ENCODE assay signal across 8 mouse cellular contexts in genomic region chr2:9889651-9890183, GRCm38 (mm10). TPM values are rescaled to one million over a fixed set of nuclear protein-coding genes. Genes with fewer than 3 reads are reported as not detected.
A peak's percentile ranks its signal among the peaks of the same experiment; 100 is the strongest.
DNase-seq lines count a peak whose midpoint lies in the region; ATAC-seq and TF ChIP-seq lines count a peak whose summit lies in the region.

Gene Gata3 (minus strand): TSS chr2:9890034.

- H3K36me3 ChIP-seq in forebrain, embryonic 12.5 days (replicated peaks): no peaks in the 10 kb centered on the region
- H3K36me3 ChIP-seq in liver, embryonic 16.5 days (ENCODE audit: control insufficient read depth, insufficient read depth): no peaks in the 10 kb centered on the region

- DNase-seq in gastrocnemius, adult 2 months: no peak
- DNase-seq in gastrocnemius, postnatal 4 days (ENCODE audit: low spot score in 2 of 2): no peak
- no peak for DNase-seq in MN1 (ENCODE audit: low spot score)
- no peak for DNase-seq in B cell, adult 2 months
- no peak for DNase-seq in gastrocnemius, adult 8-10 months (ENCODE audit: low spot score in 2 of 2)

- H3K9ac ChIP-seq in forebrain, embryonic 12.5 days: no peak within 1 kb of the TSS
- H3K9ac ChIP-seq in liver, embryonic 16.5 days (ENCODE audit: low read depth, low read length): no peak within 1 kb of the TSS

- H3K4me3 ChIP-seq in gastrocnemius, adult 2 months: peak within 1 kb of the TSS; percentile 36
- peak within 1 kb of the TSS; percentile 14; the same call in 1 of the 2 replicates for H3K4me3 ChIP-seq in forebrain, embryonic 12.5 days (replicated peaks)
- peak within 1 kb of the TSS; percentile 40 for H3K4me3 ChIP-seq in liver, embryonic 16.5 days (ENCODE audit: low read depth, low read length)

- H3K27me3 ChIP-seq in forebrain, embryonic 12.5 days: peaks cover 95% of the 10 kb centered on the region
- H3K27me3 ChIP-seq in liver, embryonic 16.5 days (ENCODE audit: control insufficient read depth, insufficient read depth, low read depth, low read length): peaks cover 90% of the 10 kb centered on the region

- H3K4me1 ChIP-seq in forebrain, embryonic 12.5 days: peaks cover 11% of the 10 kb centered on the region
- no peaks in the 10 kb centered on the region; the same call in 1 of the 2 replicates for H3K4me1 ChIP-seq in liver, embryonic 16.5 days (ENCODE audit: control insufficient read depth, low read depth, low read length)

- H3K4me2 ChIP-seq in forebrain, embryonic 12.5 days: peak within 1 kb of the TSS; percentile 29
- peak within 1 kb of the TSS; percentile 56 for H3K4me2 ChIP-seq in liver, embryonic 16.5 days (ENCODE audit: low read depth, low read length)

- H3K27ac ChIP-seq in gastrocnemius, adult 2 months: no peak within 1 kb of the TSS
- no peak within 1 kb of the TSS for H3K27ac ChIP-seq in forebrain, embryonic 12.5 days
- H3K27ac ChIP-seq in liver, embryonic 16.5 days (ENCODE audit: low read length): no peak within 1 kb of the TSS

- 0% methylated on average over 23 of the region's 23 CpGs for WGBS in forebrain, embryonic 12.5 days
- 0% methylated on average over 23 of the region's 23 CpGs for WGBS in liver, embryonic 16.5 days (ENCODE audit: insufficient replicate concordance)

- no peak for TF ChIP-seq CTCF in gastrocnemius, adult 2 months (IDR thresholded peaks at IDR 0.05)

- intact Hi-C loops in gastrocnemius, adult 2 months (cut with DNase I): loop anchor here (10.0 kb wide), 1 partner anchor 125 kb away; no protein-coding TSS in a partner anchor

- no peaks in the 10 kb centered on the region for H3K9me3 ChIP-seq in forebrain, embryonic 12.5 days
- H3K9me3 ChIP-seq in liver, embryonic 16.5 days (replicated peaks; ENCODE audit: control insufficient read depth, low read length): no peaks in the 10 kb centered on the region

- no peak for ATAC-seq in CD4-positive, CD25-positive, alpha-beta regulatory T cell, adult 4 months
- ATAC-seq in forebrain, embryonic 12.5 days (ENCODE audit: low FRiP score): no peak
- ATAC-seq in liver, embryonic 16.5 days (ENCODE audit: low read depth): no peak

RNA-seq across cellular contexts. Expression of gene Gata3, which starts in this region (rescaled TPM):
- under 1 TPM; 0.08 to 0.82 TPM for total RNA-seq in gastrocnemius, adult 2 months (2021)
- total RNA-seq in gastrocnemius, postnatal 4 days (2021): 1 to 10 TPM in 1 of 2 experiments, under 1 TPM in 1; 0.65 to 1.9 TPM
- polyA plus RNA-seq in CD4-positive, CD25-positive, alpha-beta regulatory T cell, adult 4 months (2017; shearing (Covaris generic)): 100 to 1,000 TPM; 136 to 163 TPM
- 3.2 and 10.9 TPM in 2 replicates for polyA plus RNA-seq in forebrain, embryonic 12.5 days (2016; fragmentation: Nextera tagmentation; extraction: Ambion mirVana)
- polyA plus RNA-seq in liver, embryonic 16.5 days (2015; fragmentation: Nextera tagmentation; extraction: Ambion mirVana): 0.97 and 1.1 TPM in 2 replicates
- 1 to 10 TPM in 1 of 4 experiments, under 1 TPM in 2, not detected in 1; 0.24 to 1.1 (median 0.40) TPM for total RNA-seq in gastrocnemius, adult 8-10 months (2022)

Comparison
In these comparisons a context has a peak if more than half of its experiments do, and no peak if none do; other contexts are left out.
1. RNA of gene Gata3 (polyA plus RNA-seq): 136 to 163 TPM in CD4-positive, CD25-positive, alpha-beta regulatory T cell, adult 4 months; 3.2 to 10.9 TPM in forebrain, embryonic 12.5 days and 0.97 to 1.1 TPM in liver, embryonic 16.5 days; every median in the first group is over 10 times any median in the second.
2. Peak in every context shown above with its lines, with median percentiles within 50 percentile points of each other: H3K4me3 ChIP-seq.